Mouse (Mus musculus) c-Kit-negative CD71-positive TER-119-positive erythroid progenitor cells, embryonic 14.5 days (primary cell): ENCODE measurements around the gene Stoml1.

Experiments
- DNase-seq: peaks from one replicate; pipeline ENCODE4 v3.0.0-alpha.2; 2013; ENCODE audit warnings: low read depth, low spot score

Stoml1 gene

DNA sequence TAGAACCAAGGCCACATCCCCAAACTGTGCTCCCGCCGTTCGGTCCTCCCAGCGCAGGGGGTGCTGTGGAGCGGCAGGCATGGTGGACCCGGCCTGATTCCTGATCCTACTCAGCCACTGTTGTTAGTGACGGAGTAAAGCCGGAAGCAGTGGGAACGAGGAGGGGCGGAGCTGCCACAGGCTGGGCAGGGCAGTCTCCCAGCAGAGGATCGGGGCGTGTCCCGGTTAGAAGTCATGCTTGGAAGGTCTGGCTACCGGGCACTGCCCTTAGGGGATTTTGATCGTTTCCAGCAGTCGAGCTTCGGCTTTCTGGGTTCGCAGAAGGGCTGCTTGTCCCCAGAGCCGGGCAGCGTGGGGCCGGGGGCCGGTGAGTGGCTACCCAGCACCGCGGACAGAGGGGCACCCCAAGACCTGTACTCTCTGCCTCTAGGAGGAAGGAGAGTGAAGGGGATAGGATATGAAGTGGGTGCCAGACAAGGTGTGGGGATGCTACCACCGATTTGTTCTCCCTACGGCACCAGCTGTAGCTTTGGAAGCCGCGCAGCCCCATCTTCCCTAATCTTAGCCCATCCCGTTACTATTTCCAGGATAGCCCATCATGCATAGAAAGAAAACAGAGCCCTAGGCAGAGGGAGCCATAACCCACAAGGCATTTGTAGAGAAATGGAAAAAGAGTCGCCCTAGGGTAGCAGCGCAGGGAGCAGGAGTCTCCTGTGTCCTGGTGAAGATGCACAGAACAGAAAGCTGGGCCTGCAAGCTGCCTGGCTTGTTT lies at the start of gene Stoml1:
Gene Stoml1, plus strand, starts transcription at position 132 of the 772 bp plus-strand sequence.
- peak; percentile 86 for DNase-seq

DNA sequence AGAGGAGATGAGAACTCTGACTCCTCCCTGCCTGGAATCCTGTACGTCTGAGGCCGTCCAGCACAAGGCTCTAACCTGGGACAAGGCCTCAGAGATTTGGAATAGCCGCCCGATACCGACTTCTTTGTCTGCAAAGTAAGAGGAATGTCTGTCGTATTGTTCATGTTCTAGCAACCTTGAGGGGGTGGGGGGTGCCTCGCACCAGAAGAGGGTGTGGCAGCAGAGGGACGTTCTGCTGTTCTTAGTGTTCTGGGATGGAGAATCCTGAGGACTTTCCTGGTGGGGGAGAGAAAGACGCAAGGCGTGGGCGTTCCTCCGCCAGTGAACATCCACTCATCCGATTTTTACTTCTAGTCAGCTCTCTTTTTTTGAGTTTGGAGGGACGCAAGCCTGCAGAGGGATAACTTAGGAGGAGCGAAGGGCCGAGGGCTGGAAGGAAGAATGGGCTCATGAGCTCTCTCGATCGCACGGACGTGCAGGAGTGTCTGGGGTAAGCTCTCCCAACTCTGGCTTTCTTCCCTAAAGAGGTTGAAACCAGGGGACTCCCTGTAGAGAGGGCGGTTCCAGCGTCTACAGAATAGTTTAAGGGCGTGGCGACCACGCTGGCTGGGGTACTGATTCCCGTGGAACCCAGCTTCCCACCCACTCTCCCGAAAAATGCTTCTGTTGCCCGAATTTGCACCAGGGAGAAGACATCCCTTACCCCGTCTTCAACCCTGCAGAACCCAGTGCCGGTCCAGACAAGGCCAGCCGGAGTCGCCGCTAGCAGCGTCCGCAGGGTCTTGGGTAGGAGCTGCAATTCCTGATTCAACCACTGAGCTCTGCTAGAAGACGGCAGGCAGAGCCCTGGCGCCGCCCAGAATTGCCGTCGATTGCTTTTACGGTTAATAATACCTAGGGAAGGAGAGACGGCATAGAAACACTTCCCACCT lies 49.2 kb upstream of the Stoml1 start, which contains the start of the genes Islr and Islr2:
Gene Islr, minus strand, starts transcription at position 791 of the 932 bp plus-strand sequence.
Gene Islr2, minus strand, starts transcription at position 804 of the 932 bp plus-strand sequence.
- no peak for DNase-seq

DNA sequence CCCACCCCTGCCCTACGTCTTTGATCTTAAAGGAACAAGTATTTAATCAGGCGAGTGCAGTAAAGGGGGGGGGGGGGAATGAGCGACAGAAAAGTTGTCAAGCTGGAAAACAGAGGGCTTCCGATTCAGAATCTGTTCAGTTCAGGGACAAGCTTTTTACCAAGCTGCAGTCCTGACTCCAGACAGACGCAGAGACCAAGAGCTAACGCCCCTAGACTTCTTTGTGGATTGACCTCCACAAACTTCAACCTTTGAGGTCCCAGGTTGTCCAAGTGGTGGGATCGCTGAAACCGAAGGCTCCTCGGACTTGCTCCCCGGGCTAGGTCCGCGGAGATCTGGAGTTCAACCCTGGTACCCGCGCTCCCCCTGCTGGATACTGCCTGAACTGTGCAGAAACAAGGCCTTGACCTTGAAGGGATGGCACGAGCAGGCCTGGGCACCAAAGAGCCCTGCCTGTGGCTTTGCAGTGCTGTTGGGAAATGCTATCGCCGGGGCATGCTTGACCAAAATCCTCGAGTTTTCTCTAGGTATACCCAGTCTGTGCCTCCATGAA lies 48.4 kb upstream of the Stoml1 start:
- DNase-seq: peak; percentile 68

DNA sequence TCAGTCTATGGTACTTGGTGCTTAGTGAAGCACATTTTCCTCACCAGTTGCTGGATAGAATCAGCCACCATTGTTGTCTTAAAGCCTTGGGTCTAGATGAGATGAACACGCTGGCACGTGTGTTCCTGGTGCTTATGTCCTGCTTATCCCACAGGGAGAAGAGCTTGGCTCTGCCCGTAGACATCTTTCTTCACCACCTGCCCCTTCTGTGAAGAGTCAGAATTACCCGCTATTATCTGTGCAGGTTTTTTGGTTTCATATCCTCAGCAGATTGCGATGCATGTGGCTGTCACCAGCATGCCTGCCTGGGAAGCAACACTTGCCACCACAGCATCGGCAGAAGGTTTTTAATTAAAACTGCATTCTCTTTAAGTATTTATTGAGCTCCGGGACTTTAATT lies 47.0 kb upstream of the Stoml1 start:
- no peak for DNase-seq

DNA sequence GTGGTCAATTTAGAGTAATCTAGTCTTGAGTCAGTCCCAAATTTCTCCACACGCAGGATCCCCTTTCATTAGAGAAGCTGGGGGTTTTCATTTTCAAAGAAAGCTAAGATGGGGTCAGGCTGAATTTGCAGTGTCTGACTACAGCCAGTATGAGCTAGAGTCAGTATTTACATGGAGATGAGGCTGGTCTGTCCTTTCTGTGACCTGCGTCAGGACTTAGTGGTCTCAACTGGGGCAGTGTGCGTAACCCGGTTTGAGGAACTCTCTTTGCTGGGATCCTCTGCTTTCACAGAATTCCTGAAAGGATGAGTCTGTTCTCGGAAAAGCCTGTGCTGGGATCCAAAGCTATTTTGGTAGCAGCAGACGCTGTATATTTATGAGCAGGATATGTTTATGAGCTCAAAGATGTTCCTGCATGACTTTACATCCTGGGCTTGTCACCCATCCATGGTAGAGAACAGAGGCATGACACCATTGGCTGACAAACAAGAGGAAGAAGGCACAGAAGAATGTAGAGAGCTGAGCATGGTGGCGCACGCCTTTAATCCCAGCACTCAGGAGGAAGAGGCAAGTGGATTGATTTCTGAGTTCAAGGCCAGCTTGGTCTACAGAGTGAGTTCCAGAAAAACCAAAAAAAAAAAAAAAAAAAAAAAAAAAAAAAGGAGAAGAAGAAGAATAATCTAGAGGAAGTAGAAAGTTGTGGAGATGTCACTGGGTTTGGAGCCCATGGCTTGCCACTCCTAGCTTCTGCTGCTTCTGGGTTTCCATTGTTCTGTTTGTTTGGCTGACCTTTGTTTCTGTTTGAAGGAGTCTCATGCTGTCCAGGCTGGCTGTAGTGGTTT lies 43.3 kb upstream of the Stoml1 start:
- no peak for DNase-seq

DNA sequence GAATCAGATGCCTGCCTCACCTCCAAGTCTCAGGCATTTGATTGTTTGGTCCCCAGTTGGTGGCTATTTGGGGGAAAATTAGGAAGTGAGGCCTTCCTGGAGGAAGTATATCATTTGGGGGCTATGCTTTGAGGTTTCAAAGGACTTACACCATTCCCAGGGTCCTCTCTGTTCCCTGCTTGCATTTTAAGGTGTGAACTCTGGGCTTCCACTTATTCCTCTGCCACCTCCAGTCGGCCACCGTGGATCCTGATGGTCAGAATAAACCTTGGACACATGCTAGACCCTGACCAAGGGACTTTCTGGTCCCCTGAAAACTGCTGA lies 42.7 kb upstream of the Stoml1 start:
- no peak for DNase-seq

DNA sequence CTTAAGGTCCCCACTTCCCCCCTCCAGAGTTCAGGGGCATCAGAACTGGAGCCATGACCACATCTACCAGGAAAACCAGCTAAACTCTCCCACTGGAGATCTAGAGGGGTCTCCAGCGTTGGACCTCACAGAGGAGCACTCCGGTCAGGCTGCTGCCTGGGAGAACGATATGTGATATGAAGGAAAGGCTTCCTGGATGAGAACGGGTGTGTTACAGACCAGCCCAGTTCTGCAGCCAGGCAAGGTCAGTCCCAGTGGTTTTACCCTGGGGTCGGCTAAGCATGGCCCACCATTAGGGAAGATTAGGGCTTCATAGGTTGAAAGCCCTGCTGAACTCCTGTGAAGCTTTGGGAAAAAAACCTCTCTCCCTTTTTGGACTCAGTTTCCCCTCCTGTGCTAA lies 39.6 kb upstream of the Stoml1 start:
- DNase-seq: peak; percentile 24

DNA sequence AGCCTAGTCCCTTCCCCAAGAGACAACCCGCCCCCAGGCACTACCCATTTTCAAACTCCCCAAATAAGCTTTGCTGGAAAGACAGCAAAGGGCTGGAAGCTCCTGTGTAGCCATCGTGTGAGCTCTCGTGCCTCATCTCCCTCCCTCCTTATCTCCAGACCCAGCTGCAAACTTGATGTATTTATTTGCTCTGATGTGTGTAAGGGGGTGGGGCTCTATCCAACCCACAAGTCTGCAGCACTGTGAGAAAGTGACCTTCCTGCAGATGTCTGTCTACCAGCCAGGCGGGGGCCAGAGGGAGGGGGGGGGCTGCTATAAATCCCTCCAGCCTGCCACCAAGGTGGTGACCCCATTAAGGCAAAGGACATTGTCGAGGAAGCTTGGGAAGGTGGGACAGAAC lies 39.1 kb upstream of the Stoml1 start:
- DNase-seq: peak; percentile 72

DNA sequence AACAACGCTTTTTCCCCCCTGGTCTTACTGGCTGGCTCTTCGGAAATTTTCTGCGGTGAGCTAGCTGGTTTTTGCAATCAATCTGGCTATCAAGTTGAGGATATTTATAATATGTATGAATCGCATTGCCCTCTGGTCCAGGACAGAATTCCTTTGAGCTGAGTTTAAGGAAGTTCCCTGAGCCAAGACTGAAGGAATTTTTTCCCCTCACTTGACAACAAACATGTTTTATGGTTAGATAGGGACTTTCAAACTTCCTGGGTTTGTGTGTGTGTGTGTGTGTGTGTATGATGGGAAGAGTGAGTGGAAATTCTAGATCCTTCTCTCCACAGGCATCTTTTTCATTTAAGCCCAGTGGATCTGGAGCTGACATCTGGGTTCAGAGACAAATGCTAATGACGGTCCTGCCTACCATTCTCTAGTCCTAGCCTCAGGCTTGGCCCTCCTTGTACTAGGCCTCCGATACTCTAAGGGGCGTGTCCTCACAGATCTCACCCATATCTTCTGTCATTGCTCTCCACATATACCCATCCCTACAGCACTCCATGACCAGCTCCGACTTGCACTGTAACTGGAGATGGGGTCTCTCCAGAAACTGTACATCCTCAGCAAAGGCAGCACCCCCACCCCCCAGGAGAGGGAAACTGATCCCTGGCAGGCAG lies 38.3 kb upstream of the Stoml1 start:
- peak; percentile 59 for DNase-seq

DNA sequence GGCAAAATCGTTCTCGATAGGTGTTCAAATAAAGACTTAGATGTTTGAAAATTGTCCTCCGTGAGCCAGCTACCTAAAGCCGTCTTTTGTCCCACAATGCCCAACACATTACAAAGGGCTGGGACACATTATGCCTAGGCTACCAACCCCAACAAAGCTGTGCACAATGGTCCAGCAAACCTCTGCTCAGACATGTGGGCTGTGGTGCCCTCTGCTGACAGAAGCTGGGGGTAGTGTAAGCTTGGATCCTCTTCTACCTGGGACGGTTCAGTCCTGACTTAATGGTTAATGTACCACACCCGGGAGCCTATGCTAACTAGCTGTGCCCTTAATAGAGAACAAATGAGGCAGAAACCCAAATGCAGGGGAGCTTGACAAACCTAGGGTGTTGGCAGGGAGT lies 36.6 kb upstream of the Stoml1 start:
- peak; percentile 36 for DNase-seq

DNA sequence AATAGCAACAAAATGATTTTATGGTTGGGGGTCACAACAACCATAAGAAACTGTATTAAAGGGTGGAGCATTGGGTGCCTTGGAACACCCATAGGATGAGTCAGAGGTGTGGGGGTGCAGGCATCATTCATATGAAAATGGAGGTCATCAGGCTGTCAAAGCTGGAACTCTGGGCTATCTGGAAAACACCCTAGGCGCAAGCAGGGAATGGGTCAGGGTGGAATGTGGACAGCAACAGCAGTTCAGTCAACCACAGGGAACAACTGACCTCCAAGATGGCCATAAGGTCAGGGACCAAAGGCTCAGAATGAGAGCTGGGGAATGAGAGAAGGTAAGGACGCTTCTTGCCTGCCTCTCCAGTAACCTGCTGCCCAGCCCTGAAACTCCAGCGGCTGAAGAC lies 34.4 kb upstream of the Stoml1 start:
- DNase-seq: no peak

DNA sequence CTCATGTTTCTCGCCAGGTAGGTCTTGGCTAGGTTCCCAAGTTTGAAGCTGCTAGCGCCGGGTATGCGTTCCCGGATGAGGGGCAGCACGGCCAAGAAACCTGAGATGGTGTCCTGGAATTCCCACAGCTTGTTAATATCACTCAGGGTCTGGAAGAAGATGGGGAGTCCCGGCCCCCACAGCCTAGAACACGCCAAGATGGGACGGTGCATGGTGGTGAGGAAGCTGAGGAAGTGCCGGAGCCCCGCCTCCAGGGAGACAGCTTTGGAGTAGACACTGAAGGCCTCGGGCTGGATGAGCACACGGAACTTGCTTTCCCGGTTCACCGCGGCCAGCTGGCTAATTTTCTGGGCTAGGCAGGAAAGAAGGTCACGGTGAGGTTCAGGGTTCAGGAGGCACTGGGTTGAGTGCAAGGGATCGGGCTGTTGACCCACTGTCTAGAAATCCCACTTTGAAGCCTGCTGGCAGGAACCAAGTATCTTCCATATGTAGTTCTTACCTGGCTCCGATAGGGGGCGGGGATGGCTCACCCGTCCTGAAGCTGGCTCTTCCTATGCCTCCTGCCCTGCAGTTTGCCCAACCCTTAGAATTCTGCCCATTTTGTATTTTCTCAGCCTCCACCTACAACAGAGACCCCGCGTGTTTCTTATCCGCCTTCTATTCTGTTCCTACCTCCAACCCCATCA lies 32.6 kb upstream of the Stoml1 start:
- DNase-seq: peak; percentile 31

DNA sequence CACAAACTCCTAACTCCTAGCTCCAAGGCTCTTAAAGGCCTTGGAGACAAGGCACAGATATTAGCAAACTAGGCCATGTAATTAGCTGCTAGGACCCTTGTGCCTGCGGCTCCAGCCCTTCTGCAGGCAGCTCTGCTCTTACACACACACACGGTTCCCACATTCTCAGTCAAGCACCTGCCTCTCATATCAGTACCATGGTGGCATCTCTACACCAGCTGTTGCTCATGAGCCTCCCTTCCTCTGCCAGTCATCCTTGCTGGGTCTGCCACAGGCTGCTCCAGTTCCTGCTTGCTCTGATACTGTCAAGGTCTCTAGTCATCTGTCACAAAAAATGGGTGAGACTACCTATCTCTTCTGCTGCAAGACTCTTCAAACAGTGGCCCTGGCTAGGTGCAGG lies 28.6 kb upstream of the Stoml1 start:
- no peak for DNase-seq

DNA sequence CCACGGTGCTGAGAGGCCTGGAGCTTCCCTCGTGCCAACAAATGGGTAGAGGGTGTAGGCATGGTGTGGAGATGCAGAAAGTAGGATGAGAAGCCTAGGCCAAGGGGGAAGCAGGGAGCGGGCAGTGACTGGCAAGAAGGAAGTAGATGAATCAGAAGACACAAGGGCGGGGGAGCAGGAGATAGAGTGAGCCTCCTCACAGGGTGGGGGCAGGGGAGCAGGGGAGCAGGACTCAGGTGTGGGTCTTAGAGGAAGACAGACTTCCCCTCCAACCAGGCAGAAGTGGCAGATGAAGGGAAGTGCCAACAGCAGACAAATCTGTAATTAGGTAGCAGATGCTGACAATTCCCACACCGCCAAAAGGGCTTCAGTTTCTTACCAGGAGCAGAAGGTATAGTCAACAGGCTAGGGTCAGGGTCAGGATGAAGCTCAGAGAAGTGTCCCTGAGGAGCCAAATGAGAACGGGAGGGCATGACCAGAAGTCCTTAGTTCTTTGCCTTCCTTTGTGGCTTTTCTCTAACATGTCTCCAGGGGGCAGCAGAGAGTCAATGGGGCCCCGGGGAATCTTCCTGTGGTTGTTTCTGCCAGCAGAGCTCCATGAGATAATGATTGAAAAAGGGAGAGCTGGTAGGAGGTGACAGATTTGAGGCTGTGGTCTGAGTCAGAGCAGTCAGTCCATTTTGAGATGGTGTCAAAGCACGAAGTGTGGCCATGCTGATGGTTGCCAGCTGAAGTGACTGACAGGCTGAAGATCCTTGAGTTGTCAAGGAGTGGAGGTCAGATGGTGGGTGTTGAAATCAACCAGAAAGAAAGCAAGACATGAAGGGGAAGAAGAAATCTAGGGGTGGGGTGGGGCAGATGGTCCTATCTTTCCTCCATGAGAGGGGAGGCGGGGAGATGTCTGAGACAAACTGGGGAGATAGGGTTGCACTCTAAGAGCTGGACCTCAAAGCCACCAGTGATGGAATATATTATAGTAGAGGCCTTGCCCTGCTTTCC lies 26.8 kb upstream of the Stoml1 start:
- DNase-seq: peak; percentile 70

DNA sequence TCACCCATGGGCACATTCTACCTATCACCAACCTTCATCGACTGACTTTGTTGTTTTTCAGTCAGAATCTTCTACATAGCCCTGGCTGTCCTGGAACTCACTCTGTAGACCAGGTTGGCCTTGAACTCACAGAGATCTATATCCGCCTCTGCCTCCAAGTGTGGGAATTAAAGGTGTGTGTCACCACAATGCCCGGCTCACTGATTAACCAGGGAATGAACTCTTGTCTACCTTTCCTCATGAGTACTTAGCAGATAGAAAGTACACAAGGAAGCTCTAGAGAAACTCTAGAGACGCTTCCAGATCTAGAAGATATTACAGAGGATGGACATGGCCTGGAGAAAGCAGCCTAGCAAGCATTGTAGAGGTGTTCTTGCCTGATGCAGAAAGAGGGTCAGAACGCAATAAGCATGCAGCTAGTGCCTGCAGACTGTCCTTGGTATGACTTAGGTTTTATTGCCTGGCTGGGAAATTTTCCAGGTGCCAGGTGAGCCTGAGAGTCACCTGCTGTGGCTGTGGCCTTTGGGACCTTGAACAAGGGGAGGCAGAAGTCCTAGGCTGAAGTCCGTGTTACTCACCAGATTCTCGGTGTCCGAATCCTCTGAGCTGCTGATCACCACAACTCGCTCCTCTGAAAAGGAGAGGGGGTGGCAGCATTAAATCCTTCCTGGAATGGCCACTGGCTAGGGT lies 24.0 kb upstream of the Stoml1 start:
- DNase-seq: no peak

DNA sequence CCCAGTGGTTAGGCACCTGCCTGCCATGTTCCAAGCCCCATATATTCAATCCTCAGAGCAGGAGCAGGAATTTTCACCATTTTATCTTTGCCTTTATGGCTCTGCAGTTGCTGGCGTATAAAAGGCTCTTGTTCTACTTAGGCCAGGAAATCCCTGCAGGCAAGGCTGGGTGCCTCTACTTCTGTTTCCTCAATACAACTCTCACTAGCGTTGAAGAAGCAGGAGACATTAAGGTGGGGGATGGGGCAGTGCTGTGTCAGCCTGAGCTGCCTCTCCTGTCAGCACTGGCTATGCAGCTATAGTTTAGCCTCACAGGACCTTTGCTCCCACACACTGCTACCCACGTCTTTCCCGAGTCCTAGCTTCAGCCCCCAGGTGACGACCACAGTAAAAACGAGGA lies 21.2 kb upstream of the Stoml1 start:
- DNase-seq: no peak

DNA sequence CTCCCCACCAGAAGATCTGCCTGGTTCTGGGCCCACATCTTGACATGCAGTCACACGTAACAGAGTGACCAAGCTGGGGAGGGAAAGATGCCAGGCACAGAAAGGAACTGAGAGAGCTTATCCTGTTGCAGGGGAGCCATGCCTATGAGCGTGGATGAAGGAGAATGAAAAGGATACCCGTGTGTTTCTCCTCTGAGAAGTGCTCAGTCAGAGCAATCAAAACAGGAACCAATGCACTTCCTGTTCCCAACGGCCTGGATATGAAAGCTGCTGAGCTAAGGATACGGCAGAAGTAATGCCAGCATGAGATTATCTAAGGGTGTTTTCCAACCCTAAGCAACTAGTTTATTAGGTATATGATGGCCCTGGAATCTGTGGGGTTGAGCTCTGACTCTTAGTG lies 20.6 kb upstream of the Stoml1 start:
- DNase-seq: no peak

DNA sequence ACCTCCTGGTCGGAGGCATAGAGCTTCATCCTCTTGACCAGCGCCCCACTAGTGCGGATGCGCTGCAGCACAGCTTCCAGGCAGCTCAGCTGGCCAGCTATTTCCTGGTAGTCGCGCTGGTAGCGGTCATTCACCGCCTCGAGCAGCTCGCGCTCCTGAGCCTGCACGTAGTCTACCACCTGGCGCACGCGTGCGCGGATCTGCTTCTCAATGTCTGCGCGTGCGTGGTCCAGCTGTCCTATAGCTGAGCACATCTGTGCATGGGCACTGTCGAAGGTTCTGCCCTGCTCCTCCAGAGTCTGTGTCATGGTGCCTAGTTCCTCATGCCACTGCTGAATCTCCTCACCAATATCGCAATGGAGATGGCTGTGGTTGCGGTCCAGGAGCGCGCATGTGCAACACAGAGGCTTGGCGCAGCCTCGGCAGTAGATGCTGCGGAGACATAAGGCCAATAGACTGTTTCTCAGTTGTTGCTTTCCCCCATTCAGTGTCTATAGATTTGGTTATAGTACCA lies 18.4 kb upstream of the Stoml1 start:
- no peak for DNase-seq
